Mouse (Mus musculus): ENCODE data around the gene Lnx1.

- TF ChIP-seq CTCF (IDR thresholded peaks at IDR 0.05; ENCODE audit: low read depth) (no peak), EP300 (IDR thresholded peaks at IDR 0.05; ENCODE audit: low read depth) (no peak)
Measured at GRCm38 (mm10) chr5:74672556-74672955, 30.2 kb downstream of the Lnx1 start.
